ENCODE assay signal across 8 mouse cellular contexts in genomic region chr17:34029890-34030595, GRCm38 (mm10). TPM values are rescaled to one million over a fixed set of nuclear protein-coding genes. Genes with fewer than 3 reads are reported as not detected.
DNase-seq lines count a peak whose midpoint lies in the region; ATAC-seq lines count a peak whose summit lies in the region.

No protein-coding gene starts in this region.

- peak overlapping the region; percentile 92 for H3K9ac ChIP-seq in heart, embryonic 13.5 days
- H3K9ac ChIP-seq in forebrain, embryonic 15.5 days (replicated peaks) = peak overlapping the region; percentile 88
- H3K9ac ChIP-seq in liver, embryonic 11.5 days (ENCODE audit: low read depth, low read length) = peak overlapping the region; percentile 81

- DNase-seq in heart, adult 8-10 months (ENCODE audit: low spot score) = no peak
- peak; percentile 50 for DNase-seq in adipocyte (ENCODE audit: low spot score)
- DNase-seq in liver, embryonic 11.5 days (ENCODE audit: low spot score) = no peak
- DNase-seq in testis, postnatal 10 days (ENCODE audit: low spot score) = peak; percentile 39
- no peak for DNase-seq in layer of hippocampus, postnatal 10 days (ENCODE audit: low spot score in 2 of 2)
- no peak for DNase-seq in left cerebral cortex, adult 18-20 months (ENCODE audit: low spot score in 2 of 2)

- peaks cover 71% of the 10 kb centered on the region for H3K4me1 ChIP-seq in heart, embryonic 13.5 days
- peaks cover 76% of the 10 kb centered on the region for H3K4me1 ChIP-seq in forebrain, embryonic 15.5 days
- H3K4me1 ChIP-seq in liver, embryonic 11.5 days (replicated peaks; ENCODE audit: control insufficient read depth, insufficient read depth, low read length) = peaks cover 60% of the 10 kb centered on the region

- peak overlapping the region; percentile 77 for H3K4me3 ChIP-seq in heart, embryonic 13.5 days
- peak overlapping the region; percentile 85 for H3K4me3 ChIP-seq in forebrain, embryonic 15.5 days
- H3K4me3 ChIP-seq in liver, embryonic 11.5 days (ENCODE audit: low read depth, low read length) = peak overlapping the region; percentile 81

- no peak for ATAC-seq in heart, embryonic 13.5 days (ENCODE audit: extremely low read depth, insufficient number of reproducible peaks, low FRiP score, low TSS enrichment)
- no peak for ATAC-seq in forebrain, embryonic 15.5 days (replicated peaks)
- ATAC-seq in liver, embryonic 11.5 days (replicated peaks; ENCODE audit: low FRiP score) = no peak

- peak overlapping the region; percentile 94 for H3K4me2 ChIP-seq in heart, embryonic 13.5 days
- H3K4me2 ChIP-seq in forebrain, embryonic 15.5 days (replicated peaks) = peak overlapping the region; percentile 94
- peak overlapping the region; percentile 100 for H3K4me2 ChIP-seq in liver, embryonic 11.5 days

- H3K27ac ChIP-seq in heart, embryonic 13.5 days (replicated peaks) = 0 out of 2 replicates have a peak overlapping the region, but pooled peaks have one; percentile 1
- no peak overlapping the region for H3K27ac ChIP-seq in forebrain, embryonic 15.5 days (replicated peaks)
- H3K27ac ChIP-seq in liver, embryonic 11.5 days (ENCODE audit: low read depth, low read length) = no peak overlapping the region

- 77% methylated on average over 21 of the region's 21 CpGs for WGBS in heart, embryonic 13.5 days
- 69% methylated on average over 21 of the region's 21 CpGs for WGBS in forebrain, embryonic 15.5 days
- WGBS in liver, embryonic 11.5 days = 81% methylated on average over 21 of the region's 21 CpGs

- no peaks in the 10 kb centered on the region for H3K27me3 ChIP-seq in heart, embryonic 13.5 days (replicated peaks)
- H3K27me3 ChIP-seq in forebrain, embryonic 15.5 days = no peaks in the 10 kb centered on the region
- no peaks in the 10 kb centered on the region for H3K27me3 ChIP-seq in liver, embryonic 11.5 days (replicated peaks; ENCODE audit: control insufficient read depth, insufficient read depth, low read length)

- H3K9me3 ChIP-seq in heart, embryonic 13.5 days = no peaks in the 10 kb centered on the region
- H3K9me3 ChIP-seq in forebrain, embryonic 15.5 days = no peaks in the 10 kb centered on the region
- no peaks in the 10 kb centered on the region for H3K9me3 ChIP-seq in liver, embryonic 11.5 days (ENCODE audit: control insufficient read depth, low read length)

- peaks cover 39% of the 10 kb centered on the region for H3K36me3 ChIP-seq in heart, embryonic 13.5 days
- peaks cover 27% of the 10 kb centered on the region for H3K36me3 ChIP-seq in forebrain, embryonic 15.5 days
- H3K36me3 ChIP-seq in liver, embryonic 11.5 days (ENCODE audit: control insufficient read depth, insufficient read depth, low read length) = peaks cover 22% of the 10 kb centered on the region

RNA-seq across cellular contexts. Expression of gene Slc39a7, which starts 1.4 kb away (rescaled TPM):
- polyA plus RNA-seq in heart, embryonic 13.5 days (2015; fragmentation: Nextera tagmentation; extraction: Ambion mirVana) = 128 and 130 TPM in 2 replicates
- 10 to 100 TPM; 64.1 to 79.1 (median 73.2) TPM for total RNA-seq in heart, adult 8-10 months (2022)
- polyA plus RNA-seq in forebrain, embryonic 15.5 days (2015; fragmentation: Nextera tagmentation; extraction: Ambion mirVana) = 148 and 156 TPM in 2 replicates
- polyA plus RNA-seq in liver, embryonic 11.5 days (2014; fragmentation: Nextera tagmentation; extraction: Ambion mirVana) = 73.9 and 75.9 TPM in 2 replicates
- total RNA-seq in layer of hippocampus, postnatal 10 days (2021) = 100 to 1,000 TPM in 1 of 2 experiments, 10 to 100 TPM in 1; 82.8 to 108 TPM
- total RNA-seq in left cerebral cortex, adult 18-20 months (2021) = 100 to 1,000 TPM in 1 of 2 experiments, 10 to 100 TPM in 1; 96.1 to 101 TPM

RNA-seq across cellular contexts. Expression of gene Rxrb, which starts 1.6 kb away (rescaled TPM):
- 28.5 and 32.4 TPM in 2 replicates for polyA plus RNA-seq in heart, embryonic 13.5 days (2015; fragmentation: Nextera tagmentation; extraction: Ambion mirVana)
- total RNA-seq in heart, adult 8-10 months (2022) = 10 to 100 TPM; 33.4 to 46.3 (median 42.3) TPM
- polyA plus RNA-seq in forebrain, embryonic 15.5 days (2015; fragmentation: Nextera tagmentation; extraction: Ambion mirVana) = 58.2 and 64.5 TPM in 2 replicates
- 30.8 and 31.5 TPM in 2 replicates for polyA plus RNA-seq in liver, embryonic 11.5 days (2014; fragmentation: Nextera tagmentation; extraction: Ambion mirVana)
- 10 to 100 TPM; 70.1 to 70.2 TPM for total RNA-seq in layer of hippocampus, postnatal 10 days (2021)
- total RNA-seq in left cerebral cortex, adult 18-20 months (2021) = 10 to 100 TPM; 80.6 to 84.1 TPM

RNA-seq across cellular contexts. Expression of gene H2-Ke6, which starts 2.2 kb away (rescaled TPM):
- 37.7 and 45.6 TPM in 2 replicates for polyA plus RNA-seq in heart, embryonic 13.5 days (2015; fragmentation: Nextera tagmentation; extraction: Ambion mirVana)
- 100 to 1,000 TPM; 134 to 149 (median 137) TPM for total RNA-seq in heart, adult 8-10 months (2022)
- 64.4 and 74.3 TPM in 2 replicates for polyA plus RNA-seq in forebrain, embryonic 15.5 days (2015; fragmentation: Nextera tagmentation; extraction: Ambion mirVana)
- polyA plus RNA-seq in liver, embryonic 11.5 days (2014; fragmentation: Nextera tagmentation; extraction: Ambion mirVana) = 34.2 and 45.1 TPM in 2 replicates
- 10 to 100 TPM; 48.6 to 51.6 TPM for total RNA-seq in layer of hippocampus, postnatal 10 days (2021)
- 10 to 100 TPM; 39.3 to 43.2 TPM for total RNA-seq in left cerebral cortex, adult 18-20 months (2021)

RNA-seq across cellular contexts. Expression of gene Ring1, which starts 5.6 kb away (rescaled TPM):
- polyA plus RNA-seq in heart, embryonic 13.5 days (2015; fragmentation: Nextera tagmentation; extraction: Ambion mirVana) = 10.4 and 14.9 TPM in 2 replicates
- total RNA-seq in heart, adult 8-10 months (2022) = 10 to 100 TPM; 11.9 to 18.1 (median 14.1) TPM
- polyA plus RNA-seq in forebrain, embryonic 15.5 days (2015; fragmentation: Nextera tagmentation; extraction: Ambion mirVana) = 21.9 and 22.9 TPM in 2 replicates
- polyA plus RNA-seq in liver, embryonic 11.5 days (2014; fragmentation: Nextera tagmentation; extraction: Ambion mirVana) = 3.4 and 5.5 TPM in 2 replicates
- 10 to 100 TPM; 27.8 to 34.2 TPM for total RNA-seq in layer of hippocampus, postnatal 10 days (2021)
- total RNA-seq in left cerebral cortex, adult 18-20 months (2021) = 10 to 100 TPM; 31.6 to 34.6 TPM

RNA-seq across cellular contexts. Expression of gene Col11a2, which starts 9.2 kb away (rescaled TPM):
- 0.34 and 0.64 TPM in 2 replicates for polyA plus RNA-seq in heart, embryonic 13.5 days (2015; fragmentation: Nextera tagmentation; extraction: Ambion mirVana)
- total RNA-seq in heart, adult 8-10 months (2022) = 1 to 10 TPM in 3 of 4 experiments, under 1 TPM in 1; 0.87 to 1.3 (median 1.2) TPM
- polyA plus RNA-seq in forebrain, embryonic 15.5 days (2015; fragmentation: Nextera tagmentation; extraction: Ambion mirVana) = 2.0 and 2.1 TPM in 2 replicates
- polyA plus RNA-seq in liver, embryonic 11.5 days (2014; fragmentation: Nextera tagmentation; extraction: Ambion mirVana) = 0.61 and 0.67 TPM in 2 replicates
- total RNA-seq in layer of hippocampus, postnatal 10 days (2021) = 10 to 100 TPM; 14.5 to 22.0 TPM
- 10 to 100 TPM; 14.5 to 14.6 TPM for total RNA-seq in left cerebral cortex, adult 18-20 months (2021)

Comparison
In these comparisons a context has a peak if more than half of its experiments do, and no peak if none do; other contexts are left out.
1. DNase-seq: peak in adipocyte (single experiment) and testis, postnatal 10 days (single experiment); none in heart, adult 8-10 months (single experiment), liver, embryonic 11.5 days (single experiment), layer of hippocampus, postnatal 10 days (0 of 2) and left cerebral cortex, adult 18-20 months (0 of 2).
2. Peak in every context shown above with its lines, with median percentiles within 50 percentile points of each other: H3K4me2 ChIP-seq, H3K4me3 ChIP-seq and H3K9ac ChIP-seq.